Mouse (Mus musculus): ENCODE results near the gene Pnkd.
"Not testable (repeated sequence)": the region's sequence is repeated elsewhere in the genome, so short reads cannot be mapped to it uniquely, and the experiment has no call there.

Gene Pnkd

DNA sequence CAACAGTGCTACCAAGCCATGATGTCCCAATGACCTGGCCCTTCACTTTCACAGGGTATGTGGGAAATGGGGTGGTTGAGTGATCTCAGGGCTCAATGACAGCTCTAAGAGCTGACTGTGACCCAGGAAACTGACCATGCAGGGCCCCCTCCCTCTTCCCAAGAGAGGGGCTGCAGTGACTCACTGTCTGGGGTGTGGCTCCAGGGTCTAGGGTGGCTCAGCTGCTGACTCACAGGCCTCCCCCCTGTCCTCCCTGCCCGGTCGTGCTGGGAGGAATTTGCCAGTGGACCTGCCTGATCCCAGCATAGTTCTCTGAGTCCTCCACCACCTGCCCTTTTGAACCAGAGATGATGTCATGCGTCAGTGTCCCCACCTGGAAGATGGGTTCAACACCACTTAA is 12.5 kb downstream of the Pnkd start:
- peak; percentile 71 to 81 for DNase-seq (ENCODE audit: low spot score in 2 of 2)

DNA sequence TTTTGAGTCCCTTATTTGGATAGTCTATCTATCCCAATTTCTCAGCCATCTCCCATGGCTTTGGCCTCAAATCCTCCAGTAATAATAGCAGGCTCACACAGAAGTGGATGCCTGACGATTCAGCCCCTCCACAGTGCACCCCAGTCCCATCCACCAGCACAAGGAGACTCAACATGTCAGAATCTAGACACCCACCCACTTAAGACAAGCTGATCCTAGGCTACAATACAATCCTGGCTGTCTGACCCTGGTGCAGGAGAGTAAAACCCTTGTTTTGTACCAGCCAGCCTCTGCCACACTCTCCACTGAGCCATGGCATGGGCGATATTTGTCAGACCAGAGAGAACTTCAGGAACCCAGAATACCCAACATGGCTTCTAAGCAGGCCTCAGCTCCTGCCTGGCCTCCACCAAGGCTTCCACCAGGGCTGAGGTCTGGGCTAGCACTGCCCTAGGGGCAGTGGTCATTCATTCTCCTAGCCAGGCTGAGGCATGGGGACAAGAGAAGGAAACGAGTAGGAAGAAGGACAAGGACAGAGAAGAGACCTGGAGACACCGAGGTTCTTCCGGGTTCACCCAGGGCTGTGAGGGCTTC is 13.5 kb downstream of the Pnkd start:
- no peak for DNase-seq (ENCODE audit: low spot score in 2 of 2)

DNA sequence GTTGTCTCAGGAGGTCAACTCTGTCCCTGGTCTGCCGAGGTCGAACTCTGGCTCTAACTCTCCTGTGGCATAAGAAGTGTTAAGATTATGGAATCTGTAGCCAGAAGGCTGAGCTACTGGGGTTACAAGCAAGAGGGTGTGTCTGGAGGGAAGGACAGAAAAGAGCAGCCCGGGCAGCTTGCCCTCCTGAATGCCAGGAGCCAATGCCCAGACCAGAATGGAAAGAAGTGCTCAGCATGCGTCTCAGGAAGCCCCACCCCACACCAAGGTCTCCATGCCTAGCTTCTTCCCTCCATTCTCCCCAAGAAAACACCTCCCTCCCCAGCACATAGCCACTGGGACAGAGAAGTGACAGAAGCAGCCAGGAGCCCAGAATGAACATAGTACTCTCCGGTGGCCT is 14.3 kb downstream of the Pnkd start:
- peak in 1 of 2 experiments; percentile 62 for DNase-seq (ENCODE audit: low spot score in 2 of 2)

GRCm38 (mm10) chr1:74300347-74301110 is 15.8 kb downstream of the Pnkd start:
- no peak for DNase-seq (ENCODE audit: low spot score in 2 of 2)

DNA sequence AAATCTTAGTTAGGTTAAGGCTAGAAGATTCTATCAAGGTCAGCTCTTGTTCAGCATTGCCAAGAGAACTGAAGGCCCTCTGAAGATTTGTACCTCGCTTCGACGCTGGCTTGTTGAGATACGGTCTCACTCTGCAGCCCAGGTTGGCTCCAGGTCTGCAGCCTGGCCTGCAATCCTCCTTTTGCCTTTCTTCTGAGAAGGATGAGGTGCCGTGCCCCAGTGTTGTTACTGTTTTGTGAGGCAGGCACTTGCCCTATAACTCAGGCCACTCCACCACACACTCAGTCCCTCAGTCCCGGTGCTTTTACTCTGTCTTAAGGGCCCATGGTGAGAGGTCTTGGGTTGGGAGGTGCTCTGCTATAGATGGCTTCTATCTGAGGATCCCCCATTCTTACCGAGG is 17.5 kb downstream of the Pnkd start:
- DNase-seq (ENCODE audit: low spot score in 2 of 2), result no peak

GRCm38 (mm10) chr1:74302835-74303234 is 18.1 kb downstream of the Pnkd start:
- no peak for DNase-seq (ENCODE audit: low spot score in 2 of 2)

DNA sequence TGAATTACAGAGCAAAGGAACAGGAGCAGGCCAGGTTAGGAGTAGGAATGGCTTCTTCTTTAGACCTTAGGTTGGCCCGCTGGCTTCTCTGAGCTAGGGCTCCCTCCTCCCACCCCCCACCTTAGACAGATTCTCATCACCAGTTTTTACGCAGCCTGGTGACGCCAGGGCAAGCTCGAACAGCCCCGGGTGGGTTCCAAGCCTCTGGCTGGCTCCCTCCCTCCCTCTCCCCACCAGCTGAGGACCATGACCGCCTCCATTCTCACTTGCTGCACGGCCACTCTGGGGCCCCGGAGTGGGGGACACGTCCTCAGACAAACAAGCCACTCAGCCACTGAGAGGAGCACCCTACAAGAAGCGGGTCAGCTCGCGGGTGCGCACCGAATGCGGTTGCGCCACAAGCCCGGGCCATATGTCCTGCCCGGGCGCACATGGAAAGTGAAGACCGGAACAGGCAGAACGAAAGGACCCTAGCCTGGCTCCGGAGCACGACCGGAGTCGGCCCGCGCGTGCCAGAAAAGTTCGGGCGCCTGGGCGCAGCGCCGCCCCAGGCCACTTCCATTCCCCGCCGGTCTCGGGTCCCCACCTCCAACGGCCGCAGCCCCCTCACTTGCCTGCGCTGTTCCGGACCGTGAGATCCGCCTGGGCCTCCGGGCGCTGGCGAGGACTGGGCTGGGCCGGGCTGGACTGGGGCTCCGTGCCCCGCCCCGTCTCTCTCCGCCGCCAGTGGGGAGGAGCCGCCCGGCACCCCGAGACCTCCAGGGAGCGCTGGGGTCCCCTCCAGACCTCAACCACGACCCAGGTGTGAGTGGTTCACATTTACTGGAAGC is 19.0 kb downstream of the Pnkd start:
- DNase-seq (ENCODE audit: low spot score in 2 of 2), result peak; percentile 80 to 85

- DNase-seq (ENCODE audit: low spot score in 2 of 2), result no peak
These were observed 19.6 kb downstream of the Pnkd start for GRCm38 (mm10) chr1:74304339-74304790.

DNA sequence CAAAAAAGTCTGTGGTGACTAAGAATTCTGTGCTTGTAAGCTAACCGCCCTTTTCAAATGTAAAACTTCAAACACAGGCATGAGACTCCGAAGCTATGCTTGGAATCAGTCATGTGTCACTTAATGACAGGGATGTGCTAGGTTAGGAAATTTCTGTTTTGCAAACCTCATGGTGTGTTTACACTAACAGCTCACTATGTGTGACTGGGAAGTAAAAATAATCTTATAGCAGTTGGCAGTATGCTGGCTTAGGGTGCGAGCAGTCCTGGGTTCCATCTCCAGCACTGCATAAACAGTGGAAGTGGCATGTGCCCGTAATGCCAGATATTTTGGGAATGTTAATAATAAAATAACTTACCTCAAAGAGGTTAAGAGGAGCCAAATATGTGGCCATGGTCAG is 20.2 kb downstream of the Pnkd start:
- no peak for DNase-seq (ENCODE audit: low spot score in 2 of 2)

DNA sequence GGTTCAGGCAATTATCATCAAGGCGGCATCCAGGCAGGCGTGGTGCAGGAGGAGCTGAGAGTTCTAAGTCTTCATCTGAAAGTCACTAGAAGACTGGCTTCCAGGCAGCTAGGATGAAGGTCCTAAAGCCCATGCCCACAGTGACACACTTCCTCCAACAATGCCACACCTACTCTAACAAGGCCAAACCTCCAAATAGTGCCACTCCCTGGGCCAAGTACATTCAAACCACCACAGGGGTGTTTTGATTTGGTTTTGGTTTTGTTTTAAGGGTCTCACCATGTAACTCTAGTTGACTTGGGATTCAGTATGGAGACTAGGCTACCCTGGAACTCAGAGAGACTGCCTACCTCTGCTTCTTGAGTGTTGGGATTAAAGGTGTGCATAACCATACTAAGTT is 20.8 kb downstream of the Pnkd start, which contains the start of gene Tmbim1:
TSS of gene Tmbim1 (minus strand) at position 101 of the 400 bp plus-strand sequence.
- no peak for DNase-seq (ENCODE audit: low spot score in 2 of 2)

GRCm38 (mm10) chr1:74307146-74307545 is 22.4 kb downstream of the Pnkd start:
- DNase-seq (ENCODE audit: low spot score in 2 of 2), result no peak

DNA sequence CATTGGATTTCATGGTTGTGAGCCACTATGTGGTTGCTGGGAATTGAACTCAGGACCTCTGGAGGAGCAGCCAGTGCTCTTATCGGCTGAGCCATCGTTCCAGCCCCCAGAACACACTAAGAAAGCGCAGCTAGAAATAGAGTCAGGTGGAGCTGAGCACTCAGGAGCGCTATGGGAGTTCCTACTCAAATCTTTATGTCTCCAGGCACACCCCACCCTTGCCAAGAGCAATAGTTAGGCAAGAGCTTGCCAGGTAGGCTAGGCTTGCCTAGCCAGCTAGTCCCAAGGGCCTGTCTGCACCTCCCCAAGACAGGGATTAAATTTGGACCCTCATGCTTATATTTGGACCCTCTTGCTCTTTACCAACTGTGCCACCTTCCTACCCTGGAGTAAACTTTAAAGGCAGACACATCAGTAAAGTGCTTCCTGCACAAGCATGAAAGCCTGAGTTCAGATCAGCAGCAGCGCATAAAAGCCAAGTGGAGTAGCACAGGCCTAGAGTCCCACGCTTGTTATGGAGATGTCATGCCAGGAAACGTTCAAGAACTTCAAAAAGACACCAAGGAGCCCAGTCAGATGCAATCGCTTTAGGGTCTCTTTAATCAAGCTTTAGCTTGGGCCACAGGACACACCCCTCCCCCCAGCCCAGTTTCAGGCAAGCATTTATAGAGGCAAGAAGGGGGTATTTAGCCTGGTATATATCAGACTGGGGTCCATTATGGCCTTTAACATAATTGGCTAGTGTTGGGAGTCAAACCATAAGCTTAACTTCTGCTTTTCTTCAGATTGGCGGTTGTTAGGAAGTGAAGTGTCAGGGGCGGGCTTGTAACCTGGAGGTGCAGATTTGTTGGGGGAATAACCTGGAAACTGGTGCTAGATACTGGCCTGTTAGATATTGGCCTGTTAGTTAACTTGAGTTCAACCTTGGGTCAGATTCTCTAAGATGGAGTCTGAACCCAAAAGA is 23.6 kb downstream of the Pnkd start:
- DNase-seq (ENCODE audit: low spot score in 2 of 2), result no peak

DNA sequence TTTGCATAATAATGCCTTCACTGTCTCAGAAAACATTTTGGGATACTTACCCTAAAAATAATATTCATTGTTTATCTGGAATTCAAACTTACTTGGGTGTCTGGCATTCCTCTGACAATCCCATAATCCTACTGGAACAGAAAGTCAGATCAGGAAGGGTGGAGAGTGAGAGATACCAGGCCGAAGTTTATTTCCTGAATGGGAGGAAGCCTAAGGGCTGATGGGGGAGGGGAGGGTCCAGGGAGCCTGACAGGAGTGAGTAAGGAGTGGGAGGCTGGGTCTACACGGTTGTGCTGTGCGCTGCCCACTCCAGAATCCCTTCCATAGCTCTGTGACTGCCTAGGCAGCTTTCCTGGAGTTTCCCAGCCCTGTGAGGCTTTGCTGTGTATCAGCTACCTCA is 25.0 kb downstream of the Pnkd start:
- DNase-seq (ENCODE audit: low spot score in 2 of 2), result no peak

DNA sequence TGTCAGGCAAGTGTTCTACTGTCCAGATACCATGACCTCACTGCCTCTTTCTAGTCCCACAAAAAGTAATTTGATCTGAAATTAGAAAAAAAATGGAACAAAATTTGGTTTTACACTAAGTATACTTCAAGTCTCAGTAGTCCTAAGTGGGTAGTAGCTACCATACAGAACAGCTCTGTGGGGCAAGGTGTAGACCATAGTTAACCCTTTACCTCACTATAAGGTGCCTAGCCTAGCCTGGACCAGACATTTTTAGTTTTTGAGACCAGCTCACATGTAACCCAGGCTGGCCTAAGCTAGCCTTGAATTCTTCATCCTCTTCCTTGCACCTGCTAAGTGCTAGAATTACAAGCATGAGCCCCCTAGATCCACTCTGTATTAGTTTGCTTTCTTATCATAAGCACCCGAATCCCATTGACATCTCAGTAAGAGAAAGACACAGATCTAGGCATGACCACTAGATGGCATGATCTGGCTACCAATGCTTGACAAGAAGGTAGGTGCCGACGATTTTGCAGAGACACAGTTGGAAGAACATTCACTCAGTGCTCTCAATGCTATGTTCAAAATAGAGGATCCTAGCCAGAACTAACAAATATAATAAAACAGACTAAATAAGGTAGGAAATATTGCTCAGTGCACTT is 28.4 kb downstream of the Pnkd start:
- DNase-seq (ENCODE audit: low spot score in 2 of 2), result peak in 1 of 2 experiments; percentile 53

- no peak for DNase-seq (ENCODE audit: low spot score in 2 of 2)
These were observed 30.1 kb downstream of the Pnkd start for GRCm38 (mm10) chr1:74314796-74315195.

DNA sequence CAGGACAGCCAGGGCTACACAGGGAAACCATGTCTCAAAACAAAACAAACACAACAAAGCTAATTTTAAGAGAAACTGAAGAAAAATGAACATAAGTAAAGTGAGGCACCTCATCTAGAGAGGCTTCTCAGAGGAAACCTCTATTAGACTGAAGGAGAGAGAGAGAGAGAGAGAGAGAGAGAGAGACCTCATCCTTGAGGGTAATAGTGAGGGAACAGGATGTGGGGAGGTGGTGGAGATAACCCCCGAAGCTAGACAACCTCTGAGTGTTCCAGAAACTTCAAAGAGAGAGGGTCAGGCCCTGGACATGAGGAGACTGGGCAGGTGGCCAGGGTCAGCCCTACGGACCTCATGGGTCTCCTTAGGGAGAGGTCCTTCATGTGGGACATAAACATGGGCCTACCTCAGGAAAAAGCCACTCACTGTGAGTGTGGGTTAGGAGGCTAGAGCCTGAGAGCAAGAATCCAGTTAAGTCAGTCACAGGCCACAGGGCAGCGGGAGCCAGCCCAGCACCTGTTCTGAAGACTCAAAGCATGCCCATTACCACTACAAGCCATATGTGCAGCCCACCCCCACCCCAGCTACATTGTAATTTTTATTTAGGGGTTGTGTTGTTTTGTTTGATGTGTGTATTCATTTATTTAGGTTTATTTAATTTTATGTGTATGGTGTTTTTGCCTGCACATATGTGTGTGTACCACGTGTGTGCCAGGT is 31.5 kb downstream of the Pnkd start:
- DNase-seq (ENCODE audit: low spot score in 2 of 2), result no peak

DNA sequence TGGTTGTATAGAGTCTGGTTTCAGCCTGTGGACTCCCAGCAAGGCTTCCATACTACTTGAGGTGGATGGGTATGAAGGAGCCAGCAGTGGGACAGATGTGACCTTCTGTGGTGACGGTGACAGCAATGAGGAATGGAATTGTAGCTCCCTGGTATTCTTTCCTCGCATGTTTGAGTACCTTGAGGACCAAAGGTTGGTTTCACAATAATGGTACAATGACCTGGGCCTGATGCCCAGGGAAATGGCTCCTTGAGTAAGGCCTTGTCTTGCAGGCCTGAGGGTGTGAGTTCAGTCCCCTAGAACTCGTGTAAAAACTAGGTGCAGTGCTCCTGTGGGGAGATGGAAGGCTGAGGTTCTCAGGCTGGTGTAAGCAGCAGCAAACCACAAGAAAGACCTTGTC is 34.0 kb downstream of the Pnkd start:
- no peak for DNase-seq (ENCODE audit: low spot score in 2 of 2)

DNA sequence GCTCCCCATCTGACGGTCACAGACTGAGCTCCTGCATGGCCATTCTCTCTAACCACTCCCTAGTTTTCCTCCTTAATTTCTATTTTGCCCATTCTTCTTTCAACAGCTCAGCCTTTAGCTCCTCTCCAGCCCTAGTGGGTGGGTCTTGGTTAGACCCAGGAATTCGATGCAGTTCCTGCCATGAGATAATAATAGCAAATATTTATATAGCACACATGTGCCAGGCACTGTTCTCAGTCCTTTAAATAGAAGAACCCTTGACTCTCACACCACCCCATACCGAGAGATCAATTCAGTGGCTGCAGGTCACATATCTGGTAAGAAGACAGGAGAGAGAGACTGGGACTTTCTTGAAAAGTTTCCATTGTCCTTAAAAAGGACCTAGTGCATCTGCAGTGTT is 36.7 kb downstream of the Pnkd start:
- DNase-seq (ENCODE audit: low spot score in 2 of 2), result no peak

DNA sequence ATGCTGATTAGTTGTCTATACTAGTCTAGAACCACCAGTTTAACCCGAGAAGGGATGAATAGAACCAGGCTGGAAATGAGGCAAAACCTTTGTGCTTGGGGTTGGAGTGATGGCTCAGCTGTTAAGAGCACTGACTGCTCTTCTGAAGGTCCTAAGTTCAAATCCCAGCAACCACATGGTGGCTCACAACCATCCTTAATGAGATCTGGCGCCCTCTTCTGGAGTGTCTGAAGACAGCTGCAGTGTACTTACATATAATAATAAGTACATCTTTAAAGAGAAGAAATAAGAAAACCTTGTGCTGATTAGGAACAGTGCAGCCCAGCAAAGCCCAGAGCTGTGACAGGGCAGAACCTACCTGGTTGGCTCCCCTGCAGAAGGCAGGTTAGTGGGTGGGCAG is 42.2 kb downstream of the Pnkd start:
- not testable (repeated sequence) for DNase-seq (ENCODE audit: low spot score in 2 of 2)

DNA sequence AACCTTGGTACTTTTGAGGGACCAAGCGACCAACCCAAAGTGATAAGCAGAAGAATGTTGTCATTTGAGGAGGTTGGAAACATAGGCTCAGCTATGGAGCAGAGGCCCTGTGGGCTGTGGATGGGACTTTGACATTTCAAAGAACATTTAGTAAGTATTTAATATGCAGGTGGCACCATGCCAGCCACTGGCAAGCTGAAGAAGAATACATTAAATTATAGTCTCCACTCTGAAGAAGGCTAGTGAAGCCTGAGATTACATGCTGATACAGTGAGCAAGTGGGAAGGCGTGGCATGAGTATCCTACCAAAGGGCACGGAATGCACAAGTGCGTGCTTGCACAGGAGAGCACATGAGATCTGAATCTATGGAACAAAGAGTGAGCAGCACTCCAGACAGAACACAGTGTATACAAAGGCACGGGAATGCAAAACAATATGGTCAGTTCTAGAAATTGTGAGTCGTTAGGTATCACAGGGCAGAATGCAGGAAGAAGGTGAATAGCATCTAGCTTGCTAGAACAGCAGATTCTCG is 45.2 kb downstream of the Pnkd start:
- DNase-seq (ENCODE audit: low spot score in 2 of 2), result no peak

Measured in urinary bladder, postnatal 36 days (tissue).